Mouse (Mus musculus): ENCODE measurements around the gene Thada.
"Not testable (repeated sequence)": the region's sequence is repeated elsewhere in the genome, so short reads cannot be mapped to it uniquely, and the experiment has no call there.

Thada gene

DNA sequence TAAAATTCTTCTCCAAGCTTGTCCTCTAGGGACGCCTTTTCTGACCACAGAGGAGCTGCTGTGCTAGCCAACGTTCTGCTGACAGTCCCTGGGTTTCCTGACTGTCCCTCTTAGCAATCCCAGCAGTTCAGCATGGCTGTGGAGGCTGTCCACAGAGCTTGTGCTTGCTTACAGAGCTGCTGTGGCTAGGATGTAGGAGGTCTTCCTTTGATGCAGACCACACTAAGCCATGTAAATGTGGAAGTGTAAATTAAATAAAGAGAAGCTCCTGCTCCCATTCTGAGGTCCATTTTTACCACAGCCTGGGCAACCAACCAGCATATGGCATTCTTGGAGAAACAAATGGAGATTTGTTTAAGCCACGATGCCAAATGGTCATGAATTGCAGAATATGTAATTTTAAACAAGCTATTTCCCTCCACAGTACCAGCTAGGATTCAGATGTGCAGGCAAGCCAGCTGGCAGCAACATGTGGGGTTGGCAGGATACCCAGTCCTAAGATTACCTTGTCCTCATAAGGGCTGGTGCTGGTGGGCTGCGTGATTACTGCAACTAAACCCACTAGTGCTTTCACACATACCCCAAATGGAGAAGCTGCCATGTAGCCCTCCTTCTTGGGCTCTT lies 207.3 kb downstream of the Thada start:
- DNase-seq (ENCODE audit: low spot score): no peak

GRCm38 (mm10) chr17:84257927-84258532 lies 208.0 kb downstream of the Thada start:
- DNase-seq (ENCODE audit: low spot score): no peak

- DNase-seq (ENCODE audit: low spot score): no peak
Measured at GRCm38 (mm10) chr17:84256278-84256819, 209.7 kb downstream of the Thada start.

- DNase-seq (ENCODE audit: low spot score): no peak
Measured at GRCm38 (mm10) chr17:84255841-84256240, 210.2 kb downstream of the Thada start.

DNA sequence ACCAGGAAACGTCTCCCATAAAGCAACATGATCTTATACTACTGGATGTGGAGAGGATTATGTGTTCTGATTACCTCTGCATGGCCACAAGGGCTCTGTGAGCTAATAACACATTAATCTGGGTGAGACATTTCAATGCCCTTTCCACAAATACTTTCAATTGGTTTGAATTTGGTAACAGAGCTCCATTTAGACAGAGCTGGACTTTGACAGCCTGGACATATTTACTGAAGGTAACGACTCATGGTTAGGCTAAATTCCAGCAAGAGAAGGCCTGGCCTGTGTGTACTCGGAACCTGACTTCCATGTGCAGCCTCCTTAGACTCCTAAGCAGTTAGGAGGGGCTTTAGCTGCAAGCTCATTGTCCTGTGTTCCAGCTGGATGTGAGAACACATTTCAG lies 214.6 kb downstream of the Thada start:
- no peak for DNase-seq (ENCODE audit: low spot score)

DNA sequence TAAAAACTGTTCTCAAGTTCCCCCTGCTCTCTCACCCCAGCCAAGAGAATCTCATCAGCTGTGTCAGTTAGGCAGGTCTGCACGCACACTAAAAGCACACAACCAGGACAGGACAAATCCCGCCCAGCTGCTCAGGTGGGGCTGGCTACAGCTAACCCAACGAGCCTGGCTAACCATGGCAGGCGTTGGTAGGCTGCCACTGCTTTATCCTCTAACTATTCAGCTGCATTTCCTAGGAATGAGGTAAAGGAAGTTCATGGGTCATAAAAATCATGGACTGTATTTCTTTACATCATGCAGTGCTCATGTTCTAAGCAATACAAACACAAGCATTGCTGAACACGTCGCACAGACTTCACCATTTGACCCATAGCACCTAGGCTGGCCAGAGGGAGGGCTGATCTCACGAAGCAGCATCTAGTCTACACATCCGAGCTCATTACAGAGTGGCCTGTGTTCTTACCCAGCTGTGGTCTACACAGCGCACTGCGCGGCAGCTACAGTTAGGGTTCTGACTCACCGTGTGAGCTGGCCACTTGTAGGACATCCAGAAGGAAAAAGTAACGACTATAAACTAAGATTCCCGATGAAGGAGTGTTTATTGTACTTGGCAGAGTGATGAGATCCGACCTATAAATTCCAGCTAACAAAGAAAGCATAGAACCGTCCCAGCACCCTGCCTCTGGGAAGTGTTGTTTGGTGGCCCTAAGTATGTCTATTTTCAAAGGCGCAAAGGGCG lies 221.7 kb downstream of the Thada start:
- DNase-seq (ENCODE audit: low spot score): no peak

DNA sequence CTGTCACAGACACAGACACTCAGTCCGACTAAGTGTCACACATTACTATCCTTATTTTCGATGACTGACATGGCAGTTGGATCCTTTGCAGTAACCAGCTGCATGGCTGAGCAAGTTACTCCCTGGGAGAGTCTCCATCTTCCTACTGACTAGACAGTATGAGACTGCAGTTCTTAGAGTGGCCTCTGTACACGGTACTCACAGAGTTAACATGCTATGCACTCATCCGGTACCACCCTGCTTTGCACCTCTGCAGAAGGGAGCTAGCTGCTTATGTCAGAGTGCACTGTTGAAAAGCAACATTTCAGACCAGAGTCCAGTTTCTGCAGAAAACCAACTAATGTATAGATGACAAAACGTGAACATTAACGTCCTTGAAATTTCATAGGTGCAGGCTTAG lies 222.2 kb downstream of the Thada start:
- no peak for DNase-seq (ENCODE audit: low spot score)

DNA sequence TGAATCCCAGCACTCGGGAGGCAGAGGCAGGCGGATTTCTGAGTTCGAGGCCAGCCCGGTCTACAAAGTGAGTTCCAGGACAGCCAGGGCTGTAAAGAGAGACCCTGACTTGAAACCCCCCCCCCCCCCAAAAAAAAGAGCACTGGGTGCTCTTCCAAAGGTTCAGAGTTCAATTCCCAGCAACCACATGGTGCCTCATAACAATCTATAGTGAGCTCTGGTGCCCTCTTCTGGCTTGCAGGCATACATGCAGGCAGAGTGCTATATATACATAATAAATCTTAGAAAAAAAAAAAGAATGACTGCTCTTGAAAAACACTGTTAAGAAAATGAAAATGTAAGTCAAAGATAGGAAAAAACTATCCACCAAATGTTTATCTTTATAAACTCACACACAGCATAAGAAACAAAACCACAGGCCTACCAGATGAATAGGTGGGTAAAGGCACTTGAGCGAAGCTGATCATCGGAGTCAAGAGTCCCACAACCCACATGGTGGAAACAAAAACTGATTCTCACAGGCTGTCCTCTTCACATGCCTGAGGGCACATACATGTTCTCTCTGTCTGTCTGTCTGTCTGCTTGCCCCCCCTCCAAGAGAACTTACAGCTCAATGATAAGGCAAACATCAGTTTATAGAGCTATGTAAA lies 224.6 kb downstream of the Thada start:
- DNase-seq (ENCODE audit: low spot score): no peak

- no peak for DNase-seq (ENCODE audit: low spot score)
Measured at GRCm38 (mm10) chr17:84239679-84240292, 226.2 kb downstream of the Thada start.

DNA sequence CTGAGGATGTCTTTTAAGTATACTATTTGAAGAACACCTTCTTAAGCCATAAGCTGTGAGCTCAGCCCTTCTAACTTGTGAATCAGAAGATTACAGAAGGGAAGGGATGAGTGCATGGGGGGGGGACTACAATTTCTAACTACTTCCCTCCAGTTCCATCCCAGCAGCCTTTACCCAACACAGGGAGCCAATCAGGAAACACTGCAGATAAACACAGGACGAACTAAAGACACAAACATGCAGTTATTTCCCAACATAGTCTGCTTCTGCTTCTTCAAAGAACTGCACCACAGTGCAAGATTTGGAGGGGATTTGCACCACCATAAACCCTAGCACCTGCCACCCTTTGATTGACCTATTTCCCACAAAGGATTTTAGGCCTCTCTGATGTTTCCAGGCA lies 227.8 kb downstream of the Thada start:
- DNase-seq (ENCODE audit: low spot score): no peak

- no peak for DNase-seq (ENCODE audit: low spot score)
Measured at GRCm38 (mm10) chr17:84236781-84237557, 229.0 kb downstream of the Thada start.

GRCm38 (mm10) chr17:84235399-84235928 lies 230.5 kb downstream of the Thada start:
- no peak for DNase-seq (ENCODE audit: low spot score)

- DNase-seq (ENCODE audit: low spot score): not testable (repeated sequence)
Measured at GRCm38 (mm10) chr17:84234785-84235184, 231.2 kb downstream of the Thada start.

DNA sequence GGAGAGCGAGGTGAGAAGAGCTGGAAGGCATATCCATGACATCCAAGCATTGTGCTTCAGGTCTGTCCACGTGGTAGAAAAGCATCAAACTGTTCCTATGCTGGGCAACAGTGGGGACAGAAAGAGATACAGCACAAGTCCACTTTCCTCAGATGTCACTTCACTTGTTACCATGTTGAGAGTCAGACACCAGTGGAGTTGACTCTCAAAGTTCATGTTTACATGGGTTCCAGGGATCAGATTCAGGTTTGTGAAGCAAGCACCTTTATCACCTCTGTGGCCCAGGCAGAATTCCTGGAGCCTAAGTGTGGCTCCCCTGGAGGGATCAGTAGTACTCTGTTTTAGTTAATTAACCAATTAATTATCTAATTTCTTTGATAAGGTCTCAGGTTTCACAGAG lies 232.2 kb downstream of the Thada start:
- DNase-seq (ENCODE audit: low spot score): no peak

GRCm38 (mm10) chr17:84231361-84231760 lies 234.6 kb downstream of the Thada start:
- no peak for DNase-seq (ENCODE audit: low spot score)

- DNase-seq (ENCODE audit: low spot score): no peak
Measured at GRCm38 (mm10) chr17:84228223-84228622, 237.8 kb downstream of the Thada start.

GRCm38 (mm10) chr17:84226681-84227080 lies 239.3 kb downstream of the Thada start:
- DNase-seq (ENCODE audit: low spot score): no peak

DNA sequence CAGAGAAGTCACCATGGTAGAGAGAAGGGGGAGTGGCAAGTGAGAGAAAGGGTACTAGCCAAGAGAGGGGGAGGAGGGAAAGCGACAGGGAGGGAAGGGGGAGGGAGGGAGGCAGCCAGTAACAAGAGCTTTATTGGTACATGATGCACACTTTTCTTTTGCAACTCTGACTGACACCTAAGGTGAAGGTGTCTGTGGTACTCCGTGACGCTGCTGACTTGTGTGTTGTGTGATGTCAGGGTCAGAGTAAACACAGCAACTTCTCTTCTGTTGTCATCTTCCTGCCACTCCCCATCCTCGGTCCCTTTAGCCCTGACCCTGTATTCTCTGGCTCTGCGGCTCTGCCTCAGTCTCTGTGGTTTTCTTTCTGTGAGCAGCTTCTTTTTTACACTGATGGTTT lies 239.8 kb downstream of the Thada start:
- DNase-seq (ENCODE audit: low spot score): no peak

GRCm38 (mm10) chr17:84224217-84224887 lies 241.7 kb downstream of the Thada start:
- no peak for DNase-seq (ENCODE audit: low spot score)

- DNase-seq (ENCODE audit: low spot score): not testable (repeated sequence)
Measured at GRCm38 (mm10) chr17:84218841-84219240, 247.2 kb downstream of the Thada start.

Data from testis, postnatal 14 days (tissue).